Mouse (Mus musculus): ENCODE results near the gene Frmd8.

DNA sequence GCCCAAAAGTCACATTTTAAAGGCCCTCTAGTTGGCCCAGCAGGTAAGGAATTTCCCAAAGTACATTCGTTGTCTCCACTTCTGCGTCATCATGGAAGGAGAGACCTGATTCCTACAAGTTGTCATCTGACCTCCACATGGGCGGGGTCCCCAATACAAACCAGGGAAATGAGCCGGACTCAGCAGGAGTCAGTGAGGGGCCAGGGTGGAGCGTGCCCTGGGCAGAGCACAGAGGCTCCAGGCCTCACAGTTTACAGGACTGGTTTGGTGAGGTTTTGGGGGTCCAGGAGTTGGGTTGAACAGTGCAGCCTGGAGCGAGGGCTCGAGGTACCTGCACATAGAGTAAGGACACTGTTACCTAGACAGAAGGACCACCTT, 65.4 kb downstream of the Frmd8 start:
- no peak for TF ChIP-seq CTCF (IDR thresholded peaks at IDR 0.05; ENCODE audit: low read depth)
- no peak for TF ChIP-seq EP300 (optimal IDR thresholded peaks at IDR 0.05)
